Mouse (Mus musculus): ENCODE data around the gene Caln1. TPM values are rescaled to one million over a fixed set of nuclear protein-coding genes. Genes with fewer than 3 reads are reported as not detected.

Caln1 gene
- polyA plus RNA-seq, 1 experiment from 2014 or later = not detected

GRCm38 (mm10) chr5:130820661-130821060, 451.4 kb downstream of the Caln1 start:
- Histone ChIP-seq H3K36me3 (ENCODE audit: control insufficient read depth, insufficient read depth, low read length) (no peaks in the 10 kb centered on the region), H3K9me3 (ENCODE audit: control insufficient read depth, low read length) (no peaks in the 10 kb centered on the region), H3K4me1 (replicated peaks; ENCODE audit: control insufficient read depth, insufficient read depth, low read length) (no peaks in the 10 kb centered on the region), H3K4me2 (ENCODE audit: low read length) (no peak overlapping the region), H3K27ac (ENCODE audit: low read depth) (no peak overlapping the region), H3K4me3 (ENCODE audit: low read depth, low read length) (no peak overlapping the region), H3K27me3 (replicated peaks; ENCODE audit: control insufficient read depth, insufficient read depth, low read length) (no peaks in the 10 kb centered on the region), H3K9ac (ENCODE audit: low read length) (no peak overlapping the region)
- 93% methylated on average over 5 of the region's 5 CpGs for WGBS
- ATAC-seq (replicated peaks; ENCODE audit: low FRiP score, low TSS enrichment, low read depth) = no peak
- DNase-seq (ENCODE audit: low spot score) = no peak

- 84% methylated on average over 2 of the region's 2 CpGs for WGBS
- DNase-seq (ENCODE audit: low spot score) (no peak), ATAC-seq (replicated peaks; ENCODE audit: low FRiP score, low TSS enrichment, low read depth) (no peak)
- H3K36me3 ChIP-seq (ENCODE audit: control insufficient read depth, insufficient read depth, low read length) = no peaks in the 10 kb centered on the region
- H3K9me3 ChIP-seq (ENCODE audit: control insufficient read depth, low read length) = peaks cover 3% of the 10 kb centered on the region; the same call in 1 of the 2 replicates
- no peaks in the 10 kb centered on the region for H3K4me1 ChIP-seq (replicated peaks; ENCODE audit: control insufficient read depth, insufficient read depth, low read length)
- no peak overlapping the region for H3K4me2 ChIP-seq (ENCODE audit: low read length)
- H3K27me3 ChIP-seq (replicated peaks; ENCODE audit: control insufficient read depth, insufficient read depth, low read length) = no peaks in the 10 kb centered on the region
- no peak overlapping the region for H3K27ac ChIP-seq (ENCODE audit: low read depth)
- H3K4me3 ChIP-seq (ENCODE audit: low read depth, low read length) = no peak overlapping the region
- H3K9ac ChIP-seq (ENCODE audit: low read length) = no peak overlapping the region
These were observed 456.5 kb downstream of the Caln1 start for GRCm38 (mm10) chr5:130825797-130826196.

GRCm38 (mm10) chr5:130848562-130848961, 479.3 kb downstream of the Caln1 start:
- Histone ChIP-seq H3K9me3 (ENCODE audit: control insufficient read depth, low read length) (no peaks in the 10 kb centered on the region), H3K4me3 (ENCODE audit: low read depth, low read length) (no peak overlapping the region), H3K4me1 (replicated peaks; ENCODE audit: control insufficient read depth, insufficient read depth, low read length) (no peaks in the 10 kb centered on the region; the same call in 1 of the 2 replicates), H3K4me2 (ENCODE audit: low read length) (no peak overlapping the region), H3K27ac (ENCODE audit: low read depth) (no peak overlapping the region), H3K36me3 (ENCODE audit: control insufficient read depth, insufficient read depth, low read length) (no peaks in the 10 kb centered on the region), H3K27me3 (replicated peaks; ENCODE audit: control insufficient read depth, insufficient read depth, low read length) (no peaks in the 10 kb centered on the region), H3K9ac (ENCODE audit: low read length) (no peak overlapping the region)
- 86% methylated on average over 6 of the region's 6 CpGs for WGBS
- ATAC-seq (replicated peaks; ENCODE audit: low FRiP score, low TSS enrichment, low read depth) (no peak), DNase-seq (ENCODE audit: low spot score) (no peak)

DNA sequence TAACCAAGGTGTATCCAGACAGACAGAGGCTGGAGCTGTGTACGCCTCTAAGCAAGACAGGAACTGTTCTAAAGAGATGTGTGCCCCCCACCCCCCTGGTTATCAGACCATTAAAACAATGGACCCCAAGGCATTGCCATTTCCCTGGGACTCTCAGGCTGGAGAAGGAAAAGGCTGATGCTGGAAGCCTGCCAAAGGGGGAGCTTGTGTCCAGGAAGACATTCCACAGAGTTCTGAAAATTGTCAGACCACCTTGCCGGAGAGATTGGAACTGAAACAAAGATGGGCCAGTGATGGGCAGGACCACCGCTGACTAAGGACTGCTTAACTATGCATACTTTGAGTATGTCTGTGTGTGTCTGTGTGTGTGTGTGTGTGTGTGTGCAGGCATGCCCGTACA, 480.4 kb downstream of the Caln1 start:
- peak; percentile 71 for DNase-seq (ENCODE audit: low spot score)
- Histone ChIP-seq H3K27ac (ENCODE audit: low read depth) (no peak overlapping the region), H3K4me2 (ENCODE audit: low read length) (no peak overlapping the region), H3K36me3 (ENCODE audit: control insufficient read depth, insufficient read depth, low read length) (no peaks in the 10 kb centered on the region), H3K4me1 (replicated peaks; ENCODE audit: control insufficient read depth, insufficient read depth, low read length) (no peaks in the 10 kb centered on the region; the same call in 1 of the 2 replicates), H3K4me3 (ENCODE audit: low read depth, low read length) (no peak overlapping the region), H3K9ac (ENCODE audit: low read length) (no peak overlapping the region), H3K9me3 (ENCODE audit: control insufficient read depth, low read length) (no peaks in the 10 kb centered on the region), H3K27me3 (replicated peaks; ENCODE audit: control insufficient read depth, insufficient read depth, low read length) (0 out of 2 replicates have a peak, but pooled peaks cover 3% of the 10 kb centered on the region)
- no peak; the same call in 1 of the 2 replicates for ATAC-seq (replicated peaks; ENCODE audit: low FRiP score, low TSS enrichment, low read depth)
- 31% methylated on average over 4 of the region's 4 CpGs for WGBS

GRCm38 (mm10) chr5:130852182-130852581, 482.9 kb downstream of the Caln1 start:
- Histone ChIP-seq H3K4me3 (ENCODE audit: low read depth, low read length) (no peak overlapping the region), H3K36me3 (ENCODE audit: control insufficient read depth, insufficient read depth, low read length) (no peaks in the 10 kb centered on the region), H3K9ac (ENCODE audit: low read length) (no peak overlapping the region), H3K27me3 (replicated peaks; ENCODE audit: control insufficient read depth, insufficient read depth, low read length) (0 out of 2 replicates have a peak, but pooled peaks cover 3% of the 10 kb centered on the region), H3K4me2 (ENCODE audit: low read length) (peak overlapping the region; percentile 29), H3K27ac (ENCODE audit: low read depth) (no peak overlapping the region), H3K9me3 (ENCODE audit: control insufficient read depth, low read length) (no peaks in the 10 kb centered on the region), H3K4me1 (replicated peaks; ENCODE audit: control insufficient read depth, insufficient read depth, low read length) (no peaks in the 10 kb centered on the region; the same call in 1 of the 2 replicates)
- ATAC-seq (replicated peaks; ENCODE audit: low FRiP score, low TSS enrichment, low read depth) = no peak
- DNase-seq (ENCODE audit: low spot score) = no peak
- 11% methylated on average over 11 of the region's 11 CpGs for WGBS

DNA sequence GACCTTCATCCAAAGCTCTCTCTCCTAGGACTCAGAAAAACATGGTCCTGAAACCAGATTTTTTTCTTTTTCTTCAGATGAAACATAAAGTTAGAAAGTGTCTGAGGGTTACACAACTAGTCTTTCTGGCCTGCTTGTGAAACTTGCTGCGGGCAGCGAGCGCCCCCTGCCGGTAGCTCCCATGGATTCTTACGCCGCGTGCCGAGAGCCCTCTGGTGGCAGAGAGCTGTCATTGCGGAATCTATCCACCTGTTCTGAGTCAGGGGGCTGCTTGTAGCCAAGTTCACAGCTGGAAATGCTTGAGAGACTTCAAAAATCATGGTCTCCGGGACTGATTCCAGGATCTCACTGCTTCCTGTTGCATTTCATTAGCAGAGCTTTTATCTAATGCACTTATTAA, 484.1 kb downstream of the Caln1 start:
- Histone ChIP-seq H3K9me3 (ENCODE audit: control insufficient read depth, low read length) (no peaks in the 10 kb centered on the region), H3K27ac (ENCODE audit: low read depth) (no peak overlapping the region), H3K4me3 (ENCODE audit: low read depth, low read length) (no peak overlapping the region), H3K4me1 (replicated peaks; ENCODE audit: control insufficient read depth, insufficient read depth, low read length) (no peaks in the 10 kb centered on the region; the same call in 1 of the 2 replicates), H3K4me2 (ENCODE audit: low read length) (no peak overlapping the region), H3K9ac (ENCODE audit: low read length) (no peak overlapping the region), H3K27me3 (replicated peaks; ENCODE audit: control insufficient read depth, insufficient read depth, low read length) (0 out of 2 replicates have a peak, but pooled peaks cover 3% of the 10 kb centered on the region), H3K36me3 (ENCODE audit: control insufficient read depth, insufficient read depth, low read length) (no peaks in the 10 kb centered on the region)
- 2% methylated on average over 10 of the region's 10 CpGs for WGBS
- DNase-seq (ENCODE audit: low spot score) = peak; percentile 96
- ATAC-seq (replicated peaks; ENCODE audit: low FRiP score, low TSS enrichment, low read depth) = no peak

DNA sequence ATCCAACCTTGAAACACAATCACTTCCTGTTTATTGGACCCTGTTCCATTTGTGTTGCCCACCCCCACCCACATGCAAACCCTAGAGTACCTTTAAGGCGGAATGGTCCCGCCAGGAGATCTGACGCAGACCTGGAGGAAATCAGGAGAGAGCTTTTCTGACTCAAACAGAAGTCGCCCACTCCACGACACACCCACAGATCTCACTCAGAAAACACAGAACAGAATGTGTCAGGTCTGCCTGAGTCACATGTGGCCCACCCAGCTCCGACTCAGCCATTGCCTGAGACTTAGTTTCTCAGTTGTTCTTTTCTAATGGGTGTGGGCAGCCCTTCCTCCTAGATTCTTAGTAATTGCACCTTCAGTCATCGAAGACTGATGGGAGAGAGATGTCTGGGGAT, 485.2 kb downstream of the Caln1 start:
- Histone ChIP-seq H3K27ac (ENCODE audit: low read depth) (no peak overlapping the region), H3K27me3 (replicated peaks; ENCODE audit: control insufficient read depth, insufficient read depth, low read length) (0 out of 2 replicates have a peak, but pooled peaks cover 3% of the 10 kb centered on the region), H3K4me1 (replicated peaks; ENCODE audit: control insufficient read depth, insufficient read depth, low read length) (no peaks in the 10 kb centered on the region; the same call in 1 of the 2 replicates), H3K9me3 (ENCODE audit: control insufficient read depth, low read length) (no peaks in the 10 kb centered on the region), H3K4me2 (ENCODE audit: low read length) (no peak overlapping the region), H3K4me3 (ENCODE audit: low read depth, low read length) (no peak overlapping the region), H3K36me3 (ENCODE audit: control insufficient read depth, insufficient read depth, low read length) (no peaks in the 10 kb centered on the region), H3K9ac (ENCODE audit: low read length) (no peak overlapping the region)
- ATAC-seq (replicated peaks; ENCODE audit: low FRiP score, low TSS enrichment, low read depth) = no peak
- DNase-seq (ENCODE audit: low spot score) = no peak
- 77% methylated on average over 7 of the region's 7 CpGs for WGBS

DNA sequence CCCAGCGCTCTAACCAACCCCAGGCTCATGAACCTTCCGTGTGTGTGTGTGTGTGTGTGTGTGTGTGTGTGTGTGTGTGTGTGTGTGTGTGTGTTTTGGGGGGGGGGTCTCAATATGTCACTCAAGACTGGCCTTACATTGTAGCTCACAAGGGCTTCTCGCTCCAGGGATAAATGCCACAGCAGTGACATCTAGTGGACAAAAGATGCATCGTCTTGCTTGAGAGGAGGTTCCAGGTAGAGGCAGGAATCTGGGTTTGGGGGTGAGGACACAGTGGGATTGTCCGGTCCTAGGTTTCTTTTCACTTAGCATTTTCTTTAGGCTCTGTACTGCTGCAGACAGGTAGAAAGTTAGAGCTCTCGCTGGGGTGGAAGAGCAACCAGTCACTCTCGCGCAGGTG, 488.9 kb downstream of the Caln1 start:
- Histone ChIP-seq H3K4me2 (ENCODE audit: low read length) (no peak overlapping the region), H3K9me3 (ENCODE audit: control insufficient read depth, low read length) (no peaks in the 10 kb centered on the region), H3K27ac (ENCODE audit: low read depth) (no peak overlapping the region), H3K9ac (ENCODE audit: low read length) (no peak overlapping the region), H3K4me3 (ENCODE audit: low read depth, low read length) (no peak overlapping the region), H3K36me3 (ENCODE audit: control insufficient read depth, insufficient read depth, low read length) (no peaks in the 10 kb centered on the region), H3K27me3 (replicated peaks; ENCODE audit: control insufficient read depth, insufficient read depth, low read length) (0 out of 2 replicates have a peak, but pooled peaks cover 3% of the 10 kb centered on the region), H3K4me1 (replicated peaks; ENCODE audit: control insufficient read depth, insufficient read depth, low read length) (no peaks in the 10 kb centered on the region)
- WGBS = 27% methylated on average over 8 of the region's 8 CpGs
- ATAC-seq (replicated peaks; ENCODE audit: low FRiP score, low TSS enrichment, low read depth) (0 out of 2 replicates have a peak, but pooled peaks have one; percentile 45), DNase-seq (ENCODE audit: low spot score) (peak; percentile 74)

DNA sequence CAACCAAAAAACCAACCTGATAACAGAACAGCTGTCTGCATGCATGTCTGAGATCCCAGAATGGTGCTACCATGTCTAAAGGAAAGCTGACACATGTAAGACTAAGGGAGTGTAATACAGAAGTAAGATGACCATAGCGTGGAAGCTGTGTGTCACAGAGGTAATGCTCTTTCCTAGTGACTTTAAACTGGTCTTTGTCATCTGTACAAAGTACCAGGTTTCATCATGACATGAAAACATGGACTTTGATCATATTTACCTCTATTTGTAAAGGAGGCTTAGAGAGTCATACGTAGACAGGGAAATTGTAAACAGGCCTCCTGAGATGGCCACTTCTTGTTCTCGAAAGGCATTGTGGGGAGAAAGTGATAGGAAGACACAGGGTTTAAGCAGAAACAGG, 489.5 kb downstream of the Caln1 start:
- H3K9me3 ChIP-seq (ENCODE audit: control insufficient read depth, low read length) = no peaks in the 10 kb centered on the region
- 69% methylated on average over 3 of the region's 3 CpGs for WGBS

More for the DNA sequence above, 489.5 kb downstream of the Caln1 start:
- Histone ChIP-seq H3K36me3 (ENCODE audit: control insufficient read depth, insufficient read depth, low read length) (no peaks in the 10 kb centered on the region), H3K4me2 (ENCODE audit: low read length) (no peak overlapping the region), H3K4me1 (replicated peaks; ENCODE audit: control insufficient read depth, insufficient read depth, low read length) (no peaks in the 10 kb centered on the region), H3K27me3 (replicated peaks; ENCODE audit: control insufficient read depth, insufficient read depth, low read length) (0 out of 2 replicates have a peak, but pooled peaks cover 3% of the 10 kb centered on the region), H3K4me3 (ENCODE audit: low read depth, low read length) (no peak overlapping the region), H3K27ac (ENCODE audit: low read depth) (no peak overlapping the region), H3K9ac (ENCODE audit: low read length) (no peak overlapping the region)
- ATAC-seq (replicated peaks; ENCODE audit: low FRiP score, low TSS enrichment, low read depth) = no peak
- DNase-seq (ENCODE audit: low spot score) = no peak
